ENCODE assay signal across 8 mouse cellular contexts in genomic region chr11:120305535-120306365, GRCm38 (mm10). TPM values are rescaled to one million over a fixed set of nuclear protein-coding genes. Genes with fewer than 3 reads are reported as not detected.
A peak's percentile ranks its signal among the peaks of the same experiment; 100 is the strongest.
DNase-seq lines count a peak whose midpoint lies in the region; ATAC-seq and TF ChIP-seq lines count a peak whose summit lies in the region.

No protein-coding gene starts in this region.

- ATAC-seq in limb, embryonic 13.5 days (ENCODE audit: low FRiP score, low read depth) = no peak
- no peak for ATAC-seq in stomach, embryonic 15.5 days (ENCODE audit: insufficient read depth, low FRiP score, low read depth)

- H3K4me3 ChIP-seq in cerebellum, adult 2 months (replicated peaks; ENCODE audit: insufficient read depth, low read depth, low read length) = peak overlapping the region; percentile 52
- H3K4me3 ChIP-seq in spleen, adult 2 months (ENCODE audit: extremely low read depth, insufficient read depth, insufficient read length) = peak overlapping the region; percentile 59
- H3K4me3 ChIP-seq in limb, embryonic 13.5 days = peak overlapping the region; percentile 52
- H3K4me3 ChIP-seq in stomach, embryonic 15.5 days (replicated peaks) = peak overlapping the region; percentile 54

- peaks cover 31% of the 10 kb centered on the region for H3K4me1 ChIP-seq in cerebellum, adult 2 months (ENCODE audit: control insufficient read depth, insufficient read depth, low read length)
- H3K4me1 ChIP-seq in spleen, adult 2 months (ENCODE audit: control insufficient read depth, insufficient read depth, insufficient read length) = peaks cover 3% of the 10 kb centered on the region
- H3K4me1 ChIP-seq in limb, embryonic 13.5 days = peaks cover 74% of the 10 kb centered on the region
- peaks cover 51% of the 10 kb centered on the region for H3K4me1 ChIP-seq in stomach, embryonic 15.5 days

- H3K27me3 ChIP-seq in cerebellum, adult 2 months (ENCODE audit: control insufficient read depth, insufficient read depth, low read length) = no peaks in the 10 kb centered on the region
- peaks cover 5% of the 10 kb centered on the region; the same call in 1 of the 2 replicates for H3K27me3 ChIP-seq in spleen, adult 2 months (ENCODE audit: control insufficient read depth, insufficient read depth, low read length)
- peaks cover 9% of the 10 kb centered on the region for H3K27me3 ChIP-seq in limb, embryonic 13.5 days
- H3K27me3 ChIP-seq in stomach, embryonic 15.5 days (replicated peaks) = no peaks in the 10 kb centered on the region

- DNase-seq in cerebellum, adult 2 months = no peak
- DNase-seq in cerebellum, postnatal 4 days (ENCODE audit: low spot score in 2 of 2) = no peak
- no peak for DNase-seq in spleen, adult 2 months (ENCODE audit: low read depth in 1 of 2, low spot score in 2 of 2)
- DNase-seq in spleen, adult 18-20 months = no peak
- DNase-seq in adrenal gland, postnatal 4 days (ENCODE audit: low spot score in 2 of 2) = no peak
- no peak for DNase-seq in layer of hippocampus, adult 18-20 months (ENCODE audit: low spot score in 2 of 2)

- H3K9me3 ChIP-seq in limb, embryonic 13.5 days = peaks cover 6% of the 10 kb centered on the region
- no peaks in the 10 kb centered on the region for H3K9me3 ChIP-seq in stomach, embryonic 15.5 days

- H3K36me3 ChIP-seq in spleen, adult 2 months (ENCODE audit: control insufficient read depth, insufficient read depth, low read length) = no peaks in the 10 kb centered on the region
- no peaks in the 10 kb centered on the region for H3K36me3 ChIP-seq in limb, embryonic 13.5 days
- H3K36me3 ChIP-seq in stomach, embryonic 15.5 days = no peaks in the 10 kb centered on the region

- H3K4me2 ChIP-seq in limb, embryonic 13.5 days (replicated peaks) = peak overlapping the region; percentile 81
- H3K4me2 ChIP-seq in stomach, embryonic 15.5 days = peak overlapping the region; percentile 95

- H3K27ac ChIP-seq in cerebellum, adult 2 months (ENCODE audit: insufficient read depth, low read length) = peak overlapping the region; percentile 43
- no peak overlapping the region for H3K27ac ChIP-seq in spleen, adult 2 months (ENCODE audit: insufficient read depth, low read length)
- peak overlapping the region; percentile 76; the same call in 1 of the 2 replicates for H3K27ac ChIP-seq in limb, embryonic 13.5 days
- H3K27ac ChIP-seq in stomach, embryonic 15.5 days = peak overlapping the region; percentile 84

- H3K9ac ChIP-seq in limb, embryonic 13.5 days = peak overlapping the region; percentile 61
- H3K9ac ChIP-seq in stomach, embryonic 15.5 days = no peak overlapping the region

- WGBS in cerebellum, adult 2 months = 31% methylated on average over 15 of the region's 15 CpGs
- 29% methylated on average over 15 of the region's 15 CpGs for WGBS in spleen, adult 2 months
- WGBS in limb, embryonic 13.5 days = 18% methylated on average over 15 of the region's 15 CpGs
- WGBS in stomach, embryonic 15.5 days = 23% methylated on average over 15 of the region's 15 CpGs

- no peak for TF ChIP-seq POLR2A in cerebellum, adult 2 months (IDR thresholded peaks at IDR 0.05; ENCODE audit: borderline replicate concordance, insufficient read depth, low read length)
- no peak for TF ChIP-seq POLR2A in spleen, adult 2 months (IDR thresholded peaks at IDR 0.05; ENCODE audit: low read depth, low read length)

- no peak for TF ChIP-seq CTCF in cerebellum, adult 2 months (IDR thresholded peaks at IDR 0.05; ENCODE audit: borderline replicate concordance, insufficient read depth, low read depth, low read length)
- no peak for TF ChIP-seq CTCF in spleen, adult 2 months (IDR thresholded peaks at IDR 0.05; ENCODE audit: extremely low read depth, insufficient read depth, insufficient read length, insufficient replicate concordance)

RNA-seq across cellular contexts. Expression of gene Actg1, which starts 42.6 kb away (rescaled TPM):
- 834 and 845 TPM in 2 replicates for polyA plus RNA-seq in cerebellum, adult 2 months (2012; rRNA removed)
- 951 and 978 TPM in 2 replicates for polyA plus RNA-seq in spleen, adult 2 months (2012; rRNA removed)
- 2,628 and 2,724 TPM in 2 replicates for polyA plus RNA-seq in limb, embryonic 13.5 days (2015; fragmentation: Nextera tagmentation; extraction: Ambion mirVana)
- 2,501 and 2,557 TPM in 2 replicates for polyA plus RNA-seq in stomach, embryonic 15.5 days (2015; fragmentation: Nextera tagmentation; extraction: Ambion mirVana)
- total RNA-seq in adrenal gland, postnatal 4 days (2021) = 1,000 to 10,000 TPM in 1 of 2 experiments, 100 to 1,000 TPM in 1; 949 to 1,134 TPM
- total RNA-seq in layer of hippocampus, adult 18-20 months (2021) = 1,000 to 10,000 TPM; 1,279 to 1,291 TPM

RNA-seq across cellular contexts. Expression of gene Fscn2, which starts 55.6 kb away (rescaled TPM):
- polyA plus RNA-seq in cerebellum, adult 2 months (2012; rRNA removed) = 0.29 TPM in 1 of 2 replicates, not detected in the other
- 0.08 TPM in 1 of 2 replicates, not detected in the other for polyA plus RNA-seq in spleen, adult 2 months (2012; rRNA removed)
- 0.52 and 0.61 TPM in 2 replicates for polyA plus RNA-seq in limb, embryonic 13.5 days (2015; fragmentation: Nextera tagmentation; extraction: Ambion mirVana)
- polyA plus RNA-seq in stomach, embryonic 15.5 days (2015; fragmentation: Nextera tagmentation; extraction: Ambion mirVana) = 0.49 and 0.85 TPM in 2 replicates
- total RNA-seq in adrenal gland, postnatal 4 days (2021) = under 1 TPM; 0.39 to 0.51 TPM
- total RNA-seq in layer of hippocampus, adult 18-20 months (2021) = under 1 TPM in 1 of 2 experiments, not detected in 1; 0.61 TPM
